Mouse (Mus musculus) neural tube, embryonic 12.5 days (tissue): ENCODE data around the gene Fbxo41. TPM values are rescaled to one million over a fixed set of nuclear protein-coding genes. Genes with fewer than 3 reads are reported as not detected.

Source experiments
- ATAC-seq: fragments of 200-750 bp; cut with Nextera tagmentation; 2 replicates; pipeline ENCODE4 v1.8.0; 2017; ENCODE audit warnings: low read depth, mild to moderate bottlenecking, moderate TSS enrichment, moderate library complexity; ENCODE audit not compliant: low FRiP score
- H3K27ac ChIP-seq: fragments of 300-500 bp; sonication (generic); 2 replicates; pipeline ENCODE4 v1.5.1; 2016
- H3K27me3 ChIP-seq: fragments of 300-500 bp; sonication (generic); replicated peaks from 2 replicates; pipeline ENCODE4 v1.6.1; 2016; ENCODE audit warnings: mild to moderate bottlenecking
- H3K36me3 ChIP-seq: fragments of 300-500 bp; sonication (generic); 2 replicates; pipeline ENCODE4 v1.6.1; 2016; ENCODE audit warnings: mild to moderate bottlenecking
- H3K4me1 ChIP-seq: fragments of 300-500 bp; sonication (generic); 2 replicates; pipeline ENCODE4 v1.6.1; 2016
- H3K4me2 ChIP-seq: fragments of 300-500 bp; sonication (generic); replicated peaks from 2 replicates; pipeline ENCODE4 v1.6.1; 2016; ENCODE audit warnings: mild to moderate bottlenecking
- H3K4me3 ChIP-seq: fragments of 300-500 bp; sonication (generic); 2 replicates; pipeline ENCODE4 v1.5.1; 2016
- H3K9ac ChIP-seq: fragments of 300-500 bp; sonication (generic); 2 replicates; pipeline ENCODE4 v1.6.1; 2016; ENCODE audit warnings: mild to moderate bottlenecking
- H3K9me3 ChIP-seq: fragments of 300-500 bp; sonication (generic); 2 replicates; pipeline ENCODE4 v1.6.1; 2016; ENCODE audit warnings: mild to moderate bottlenecking
- WGBS: fragments of 180-500 bp; shearing (Covaris S2); methylation state at CpG from one replicate; pipeline ENCODE4 v1.1.7; 2016; 5-methylcytosine and 5-hydroxymethylcytosine counted together
- polyA plus RNA-seq: library from polyadenylated mRNA; unstranded; fragments of >200 nt; fragmentation: Nextera tagmentation; extraction: Ambion mirVana; gene quantifications from 2 replicates; pipeline ENCODE4 v1.2.1, GENCODE M21; 2016

Fbxo41 gene
- polyA plus RNA-seq: 2.6 and 2.7 TPM in 2 replicates

GRCm38 (mm10) chr6:85502911-85503250 is at the start of gene Fbxo41:
Gene Fbxo41 (minus strand): TSS chr6:85502994.
- no peak within 1 kb of the TSS for H3K27ac ChIP-seq
- peaks cover 17% of the 10 kb centered on the region for H3K4me1 ChIP-seq
- WGBS: under 1% methylated on average over 21 of the region's 22 CpGs
- H3K4me2 ChIP-seq: peak within 1 kb of the TSS; percentile 83
- peak within 1 kb of the TSS; percentile 55 for H3K4me3 ChIP-seq
- no peaks in the 10 kb centered on the region for H3K9me3 ChIP-seq
- peak; percentile 80 for ATAC-seq
- H3K9ac ChIP-seq: peak within 1 kb of the TSS; percentile 72
- no peaks in the 10 kb centered on the region for H3K36me3 ChIP-seq
- peaks cover 22% of the 10 kb centered on the region for H3K27me3 ChIP-seq

- H3K4me3 ChIP-seq: no peak overlapping the region
- H3K27me3 ChIP-seq: no peaks in the 10 kb centered on the region
- no peak overlapping the region for H3K4me2 ChIP-seq
- H3K4me1 ChIP-seq: no peaks in the 10 kb centered on the region
- WGBS: 87% methylated on average over 5 of the region's 5 CpGs
- ATAC-seq: no peak
- H3K9ac ChIP-seq: no peak overlapping the region
- H3K9me3 ChIP-seq: no peaks in the 10 kb centered on the region
- H3K36me3 ChIP-seq: no peaks in the 10 kb centered on the region
- no peak overlapping the region for H3K27ac ChIP-seq
Measured at GRCm38 (mm10) chr6:85547642-85548041, 44.8 kb upstream of the Fbxo41 start.

GRCm38 (mm10) chr6:85544251-85544881 is 41.6 kb upstream of the Fbxo41 start:
- Histone ChIP-seq H3K4me3 (no peak overlapping the region), H3K36me3 (no peaks in the 10 kb centered on the region), H3K4me2 (no peak overlapping the region), H3K9me3 (no peaks in the 10 kb centered on the region), H3K9ac (no peak overlapping the region), H3K27ac (no peak overlapping the region), H3K27me3 (no peaks in the 10 kb centered on the region), H3K4me1 (no peaks in the 10 kb centered on the region)
- WGBS: 73% methylated on average over 13 of the region's 13 CpGs
- ATAC-seq: no peak

- Histone ChIP-seq H3K4me1 (no peaks in the 10 kb centered on the region), H3K4me2 (no peak overlapping the region), H3K27me3 (no peaks in the 10 kb centered on the region), H3K4me3 (no peak overlapping the region), H3K9me3 (no peaks in the 10 kb centered on the region), H3K27ac (no peak overlapping the region), H3K36me3 (no peaks in the 10 kb centered on the region), H3K9ac (no peak overlapping the region)
- ATAC-seq: no peak
- WGBS: 81% methylated on average over 10 of the region's 10 CpGs
Measured at GRCm38 (mm10) chr6:85543351-85544175, 40.8 kb upstream of the Fbxo41 start.

GRCm38 (mm10) chr6:85522825-85523224 is 20.0 kb upstream of the Fbxo41 start:
- no peaks in the 10 kb centered on the region for H3K27me3 ChIP-seq
- no peak overlapping the region for H3K4me2 ChIP-seq
- H3K4me1 ChIP-seq: peaks cover 5% of the 10 kb centered on the region; the same call in 1 of the 2 replicates
- H3K27ac ChIP-seq: no peak overlapping the region
- no peaks in the 10 kb centered on the region for H3K36me3 ChIP-seq
- no peak overlapping the region for H3K4me3 ChIP-seq
- ATAC-seq: no peak
- no peak overlapping the region for H3K9ac ChIP-seq
- H3K9me3 ChIP-seq: no peaks in the 10 kb centered on the region
- 65% methylated on average over 2 of the region's 2 CpGs for WGBS

GRCm38 (mm10) chr6:85522026-85522425 is 19.2 kb upstream of the Fbxo41 start:
- H3K27me3 ChIP-seq: no peaks in the 10 kb centered on the region
- H3K27ac ChIP-seq: no peak overlapping the region
- peaks cover 5% of the 10 kb centered on the region; the same call in 1 of the 2 replicates for H3K4me1 ChIP-seq
- H3K4me3 ChIP-seq: no peak overlapping the region
- ATAC-seq: no peak
- H3K9me3 ChIP-seq: no peaks in the 10 kb centered on the region
- no peak overlapping the region for H3K4me2 ChIP-seq
- H3K9ac ChIP-seq: no peak overlapping the region
- WGBS: 88% methylated on average over 5 of the region's 5 CpGs
- no peaks in the 10 kb centered on the region for H3K36me3 ChIP-seq

GRCm38 (mm10) chr6:85518091-85518693 is 15.4 kb upstream of the Fbxo41 start:
- H3K36me3 ChIP-seq: no peaks in the 10 kb centered on the region
- H3K27ac ChIP-seq: no peak overlapping the region
- ATAC-seq: no peak
- peaks cover 10% of the 10 kb centered on the region for H3K4me1 ChIP-seq
- no peak overlapping the region for H3K4me3 ChIP-seq
- peaks cover 35% of the 10 kb centered on the region for H3K27me3 ChIP-seq
- H3K4me2 ChIP-seq: peak overlapping the region; percentile 14; the same call in 1 of the 2 replicates
- no peak overlapping the region for H3K9ac ChIP-seq
- no peaks in the 10 kb centered on the region for H3K9me3 ChIP-seq
- WGBS: 43% methylated on average over 5 of the region's 5 CpGs

GRCm38 (mm10) chr6:85515941-85516340 is 13.1 kb upstream of the Fbxo41 start:
- WGBS: 90% methylated on average over 4 of the region's 4 CpGs
- Histone ChIP-seq H3K27ac (no peak overlapping the region), H3K9ac (no peak overlapping the region), H3K4me2 (no peak overlapping the region), H3K27me3 (peaks cover 58% of the 10 kb centered on the region), H3K4me3 (no peak overlapping the region), H3K9me3 (no peaks in the 10 kb centered on the region), H3K4me1 (peaks cover 31% of the 10 kb centered on the region), H3K36me3 (no peaks in the 10 kb centered on the region)
- no peak for ATAC-seq

GRCm38 (mm10) chr6:85513531-85513910 is 10.7 kb upstream of the Fbxo41 start, which contains the start of gene Egr4:
Gene Egr4 (minus strand): TSS chr6:85513589.
- Histone ChIP-seq H3K27ac (no peak within 1 kb of the TSS), H3K4me2 (peak within 1 kb of the TSS; percentile 77), H3K9ac (peak within 1 kb of the TSS; percentile 13; the same call in 1 of the 2 replicates), H3K9me3 (no peaks in the 10 kb centered on the region), H3K4me1 (peaks cover 31% of the 10 kb centered on the region), H3K27me3 (peaks cover 82% of the 10 kb centered on the region), H3K4me3 (peak within 1 kb of the TSS; percentile 40), H3K36me3 (no peaks in the 10 kb centered on the region)
- peak; percentile 35 for ATAC-seq
- WGBS: 2% methylated on average over 38 of the region's 38 CpGs

- Histone ChIP-seq H3K27me3 (peaks cover 85% of the 10 kb centered on the region), H3K4me2 (peak overlapping the region; percentile 77), H3K4me3 (peak overlapping the region; percentile 40), H3K9me3 (no peaks in the 10 kb centered on the region), H3K27ac (no peak overlapping the region), H3K36me3 (no peaks in the 10 kb centered on the region), H3K4me1 (peaks cover 27% of the 10 kb centered on the region), H3K9ac (peak overlapping the region; percentile 13; the same call in 1 of the 2 replicates)
- peak; percentile 39; the same call in 1 of the 2 replicates for ATAC-seq
- WGBS: 1% methylated on average over 88 of the region's 90 CpGs
Measured at GRCm38 (mm10) chr6:85512577-85513530, 10.1 kb upstream of the Fbxo41 start.

- no peaks in the 10 kb centered on the region for H3K9me3 ChIP-seq
- no peak overlapping the region for H3K27ac ChIP-seq
- no peaks in the 10 kb centered on the region for H3K36me3 ChIP-seq
- ATAC-seq: no peak
- H3K4me1 ChIP-seq: peaks cover 27% of the 10 kb centered on the region
- H3K9ac ChIP-seq: no peak overlapping the region
- peaks cover 85% of the 10 kb centered on the region for H3K27me3 ChIP-seq
- under 1% methylated on average over 36 of the region's 36 CpGs for WGBS
- peak overlapping the region; percentile 36 for H3K4me3 ChIP-seq
- peak overlapping the region; percentile 77 for H3K4me2 ChIP-seq
Measured at GRCm38 (mm10) chr6:85512056-85512440, 9.3 kb upstream of the Fbxo41 start.
